Mouse (Mus musculus): Measurements from ENCODE around the gene Zc3hc1.

Gene Zc3hc1

DNA sequence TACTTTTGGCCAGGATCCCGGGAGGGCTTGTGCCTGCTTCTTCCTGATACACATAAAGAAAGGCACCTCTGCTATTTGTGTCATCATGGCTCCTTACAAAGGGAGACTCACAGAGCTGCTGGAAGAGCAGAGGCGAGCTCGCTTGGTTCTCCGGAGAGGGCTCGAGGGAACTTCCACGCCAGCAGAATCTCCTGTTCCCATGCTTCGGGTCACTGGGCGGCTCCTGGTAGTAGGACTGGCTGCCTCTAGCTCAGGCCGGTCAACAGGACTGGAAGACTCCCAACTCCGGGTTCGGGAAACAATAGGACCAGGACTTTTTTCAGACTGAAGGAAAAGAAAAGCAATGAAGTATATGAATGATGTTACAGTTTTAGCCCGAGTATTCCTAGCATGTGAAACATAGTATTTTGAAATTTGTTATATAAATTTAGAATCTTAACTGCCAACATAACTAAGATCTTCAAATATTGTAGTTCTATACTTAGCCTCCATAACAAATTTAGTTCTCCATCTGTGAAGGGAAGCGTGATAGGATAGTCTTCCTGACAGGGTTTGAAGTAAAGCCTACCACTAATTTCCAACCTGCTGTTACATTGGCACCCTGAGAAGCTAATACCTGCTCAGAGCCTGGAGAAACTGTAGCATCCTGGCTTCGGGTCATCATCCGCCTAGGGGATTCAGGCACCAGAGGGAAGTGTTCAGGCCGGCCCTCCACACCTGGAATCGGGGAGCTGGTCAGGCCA, 18.0 kb downstream of the Zc3hc1 start:
- no peak for DNase-seq (ENCODE audit: low spot score)

DNA sequence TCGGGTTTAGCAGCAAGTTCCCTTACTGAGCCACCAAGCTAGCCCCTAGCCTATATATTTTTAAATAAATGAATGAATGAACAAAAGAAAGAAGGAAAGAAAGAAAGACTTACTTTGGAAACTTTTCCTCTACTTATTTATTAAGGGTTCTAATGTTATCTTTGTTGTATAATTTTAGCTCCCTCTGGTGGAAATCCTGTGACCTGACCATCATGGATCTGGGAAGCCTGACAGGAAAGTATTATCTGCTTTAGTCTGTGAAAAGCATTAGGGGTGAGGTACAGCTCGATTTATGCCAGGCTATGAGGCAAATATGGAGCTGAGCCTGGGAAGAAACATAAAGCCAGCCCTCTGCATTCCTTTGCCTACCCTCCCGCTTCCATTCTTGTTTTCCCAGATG, 21.5 kb downstream of the Zc3hc1 start:
- no peak for DNase-seq (ENCODE audit: low spot score)

DNA sequence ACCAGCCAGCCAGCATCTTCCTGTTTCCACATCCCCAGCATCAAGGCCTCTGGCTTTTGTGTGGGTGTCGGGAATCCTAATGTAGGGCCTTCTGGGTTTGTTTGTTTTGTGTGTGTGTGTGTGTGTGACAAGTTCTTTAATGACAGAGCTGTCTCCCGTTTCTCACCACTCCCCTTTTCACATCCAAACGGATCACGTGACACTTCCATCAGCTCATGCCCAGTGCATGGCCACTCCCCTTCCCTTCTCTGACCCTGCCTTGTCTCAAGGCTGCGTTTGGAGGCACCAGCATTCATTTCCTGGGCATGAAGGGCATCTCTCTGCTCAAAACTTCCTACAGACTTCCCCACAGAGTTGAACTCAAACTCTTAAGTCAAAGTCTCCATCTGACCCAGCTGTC, 27.0 kb downstream of the Zc3hc1 start:
- DNase-seq (ENCODE audit: low spot score), result no peak

DNA sequence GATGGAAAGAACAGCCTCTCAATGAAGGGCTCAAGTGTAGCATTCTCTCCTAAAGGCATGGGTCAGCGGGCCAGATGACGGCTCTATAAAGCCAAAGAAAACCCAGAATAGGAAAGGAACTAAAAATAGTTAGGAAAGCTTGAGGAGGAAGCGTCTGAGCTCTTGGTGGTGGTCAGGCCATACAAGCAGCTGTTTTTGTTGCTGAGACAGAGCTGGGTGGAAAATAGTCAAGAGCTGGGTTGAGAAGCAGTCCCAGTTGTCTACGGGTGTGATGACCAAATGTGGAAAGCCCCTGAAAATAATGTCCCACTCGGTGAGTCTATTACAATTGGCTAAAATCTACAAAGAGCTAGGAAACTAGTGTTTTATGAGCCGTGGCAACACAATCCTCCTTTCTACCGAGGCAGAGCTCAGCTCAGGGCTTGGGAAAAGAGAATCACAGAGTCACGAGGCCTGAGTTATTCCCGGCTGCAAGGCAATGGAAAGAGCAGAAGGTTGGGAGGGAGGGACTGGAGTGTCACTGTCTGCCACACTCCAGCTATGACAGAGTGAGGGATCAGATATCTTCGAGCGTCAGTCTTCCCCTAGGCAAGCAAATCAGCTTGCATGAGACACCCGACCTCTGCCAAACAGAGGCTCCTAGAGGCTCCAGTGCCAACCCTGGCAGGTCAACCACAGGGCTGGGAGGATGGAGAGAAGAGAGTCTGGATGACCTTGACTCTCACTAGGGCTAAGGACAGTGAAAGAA, 30.9 kb downstream of the Zc3hc1 start:
- no peak for DNase-seq (ENCODE audit: low spot score)

DNA sequence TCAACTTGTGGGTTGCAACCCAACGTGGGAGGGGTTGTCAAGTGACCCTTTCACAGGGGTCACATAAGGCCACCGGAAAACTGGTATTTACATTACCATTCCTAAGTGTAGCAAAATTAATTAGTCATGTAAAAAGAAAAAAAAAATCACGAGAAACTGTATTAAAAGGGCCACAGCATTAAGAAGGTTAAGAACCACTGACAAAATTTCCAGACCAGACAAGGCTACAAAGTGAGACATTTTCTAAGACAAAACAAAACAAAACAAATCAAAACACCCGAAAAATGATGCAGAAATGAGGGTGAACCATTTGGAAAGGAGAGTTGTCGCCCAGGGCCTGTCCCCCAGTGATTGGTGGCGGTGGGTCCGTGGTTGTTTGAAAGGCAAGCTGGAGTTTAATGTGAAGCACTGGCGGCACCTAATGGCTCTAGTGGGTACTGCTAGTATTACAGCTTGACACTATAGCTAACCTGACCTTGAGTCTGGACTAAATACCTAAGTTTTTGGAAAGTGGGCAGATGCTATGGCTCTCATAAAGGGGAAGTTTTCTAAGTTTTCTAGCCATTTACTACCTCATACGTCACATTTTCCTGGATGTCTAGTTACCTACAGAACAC, 33.2 kb downstream of the Zc3hc1 start:
- peak; percentile 68 for DNase-seq (ENCODE audit: low spot score)

DNA sequence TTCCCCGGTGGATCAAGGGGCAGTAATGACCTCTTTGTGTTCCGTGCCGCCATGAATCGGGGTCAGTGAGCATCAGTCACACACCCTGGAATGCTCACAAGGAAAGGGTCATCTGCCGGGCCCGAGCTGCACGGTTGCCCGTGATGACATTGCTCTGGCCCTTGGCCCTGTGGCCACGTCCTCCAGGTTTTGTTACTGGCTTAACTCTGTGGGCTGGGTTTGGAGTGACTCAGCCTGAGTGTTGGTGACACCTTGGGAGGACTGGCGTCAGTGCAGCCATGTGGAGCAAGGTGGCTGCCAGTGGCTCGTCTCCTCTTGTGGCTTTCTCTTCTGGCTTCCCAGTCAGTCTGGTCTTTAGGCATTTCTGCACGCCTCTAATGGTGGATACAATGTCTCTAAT, 34.1 kb downstream of the Zc3hc1 start:
- DNase-seq (ENCODE audit: low spot score), result no peak

DNA sequence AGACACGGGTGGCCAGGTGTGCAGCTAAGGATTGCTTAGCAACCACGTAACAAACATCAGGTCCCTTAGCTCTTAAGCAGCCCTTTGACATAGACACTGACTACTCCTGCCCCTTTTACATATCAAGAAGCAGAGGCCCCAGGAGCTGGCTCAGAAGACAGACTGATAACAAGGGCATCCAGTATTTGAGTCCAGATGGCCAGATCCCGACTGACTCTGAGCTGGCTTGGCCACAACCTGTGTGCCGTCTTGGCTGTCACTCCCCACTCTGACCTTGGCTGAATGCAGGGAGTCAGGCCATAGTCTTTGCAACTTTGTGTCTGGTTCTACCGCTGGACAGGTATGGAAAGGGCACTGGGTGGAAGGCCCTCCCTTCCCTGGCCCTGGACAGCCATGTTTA, 34.7 kb downstream of the Zc3hc1 start:
- DNase-seq (ENCODE audit: low spot score), result no peak

DNA sequence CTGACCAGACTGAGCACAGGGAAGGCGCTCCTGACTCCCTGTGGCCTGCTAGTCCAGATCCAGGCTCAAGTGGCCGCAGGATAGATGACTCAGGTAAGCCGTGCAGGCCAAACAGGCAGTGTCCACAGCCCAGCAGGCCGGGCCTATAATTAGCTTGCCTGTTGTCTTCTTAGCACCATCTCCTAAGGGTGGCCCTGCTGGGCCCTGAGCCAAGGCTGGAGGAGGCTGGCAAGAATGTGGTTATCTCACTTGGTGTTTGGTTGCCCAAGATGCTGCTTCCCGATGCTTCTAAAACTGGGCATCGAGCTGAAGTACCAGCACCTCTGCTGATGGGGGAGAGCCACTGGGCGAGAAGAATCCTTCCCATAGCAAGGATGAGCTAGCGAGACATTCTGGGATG, 35.1 kb downstream of the Zc3hc1 start:
- no peak for DNase-seq (ENCODE audit: low spot score)

DNA sequence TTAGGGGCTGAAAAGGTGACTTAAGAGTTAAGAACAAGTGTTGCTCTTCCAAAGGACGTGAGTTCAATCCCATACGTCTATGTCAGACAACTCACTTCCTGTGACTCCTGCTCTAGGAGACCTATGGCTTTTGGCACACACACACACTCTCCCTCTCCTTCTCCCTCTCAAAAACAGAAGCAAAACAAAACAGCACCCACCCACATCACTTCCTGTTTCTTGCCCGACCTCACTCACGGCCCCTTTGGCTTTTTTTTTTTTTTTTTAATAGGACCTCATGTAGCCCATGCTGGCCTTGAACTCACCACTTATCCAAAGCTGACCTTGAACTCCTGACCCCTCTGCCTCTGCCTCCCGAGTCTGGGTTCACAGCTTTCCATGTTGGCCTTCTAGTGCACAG, 36.1 kb downstream of the Zc3hc1 start:
- DNase-seq (ENCODE audit: low spot score), result no peak

DNA sequence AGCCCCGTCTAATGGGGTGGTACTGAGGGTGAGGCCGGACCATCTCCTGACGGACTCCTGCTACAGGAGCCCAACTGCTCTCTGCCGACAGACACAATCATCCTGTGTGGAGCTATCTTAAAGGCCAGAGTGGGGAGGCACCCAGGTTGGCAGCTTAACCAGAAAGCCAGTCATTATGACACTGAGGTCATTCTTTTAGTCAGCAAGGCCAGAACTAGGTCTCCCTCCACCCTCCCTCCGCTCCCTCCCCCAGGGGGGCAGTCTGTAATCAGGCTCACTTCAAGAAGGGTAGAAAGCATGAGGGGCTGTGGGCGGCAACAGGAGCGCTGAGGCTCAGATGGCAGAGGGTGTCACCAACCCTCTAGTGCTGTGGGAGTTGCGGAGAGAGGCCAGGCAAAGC, 37.2 kb downstream of the Zc3hc1 start:
- no peak for DNase-seq (ENCODE audit: low spot score)

DNA sequence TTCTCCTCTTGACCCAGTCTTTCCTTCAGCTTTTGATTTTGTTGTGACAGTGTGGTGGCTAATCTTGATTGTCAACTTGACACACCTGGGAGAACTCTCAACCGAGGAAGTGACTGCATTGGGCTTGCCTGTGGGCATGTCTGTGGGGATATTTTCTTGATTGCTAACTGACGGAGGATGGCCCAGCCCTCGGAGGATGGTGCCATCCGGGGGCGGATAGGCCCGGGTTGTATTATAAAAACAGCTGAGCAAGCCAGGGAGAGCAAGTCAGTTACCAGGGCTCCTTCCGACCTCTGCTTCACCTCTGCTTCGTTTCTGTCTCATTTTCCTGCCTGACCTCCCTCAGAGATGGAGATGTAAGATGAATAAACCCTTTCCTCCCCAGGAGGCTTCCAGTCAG, 38.1 kb downstream of the Zc3hc1 start:
- no peak for DNase-seq (ENCODE audit: low spot score)

DNA sequence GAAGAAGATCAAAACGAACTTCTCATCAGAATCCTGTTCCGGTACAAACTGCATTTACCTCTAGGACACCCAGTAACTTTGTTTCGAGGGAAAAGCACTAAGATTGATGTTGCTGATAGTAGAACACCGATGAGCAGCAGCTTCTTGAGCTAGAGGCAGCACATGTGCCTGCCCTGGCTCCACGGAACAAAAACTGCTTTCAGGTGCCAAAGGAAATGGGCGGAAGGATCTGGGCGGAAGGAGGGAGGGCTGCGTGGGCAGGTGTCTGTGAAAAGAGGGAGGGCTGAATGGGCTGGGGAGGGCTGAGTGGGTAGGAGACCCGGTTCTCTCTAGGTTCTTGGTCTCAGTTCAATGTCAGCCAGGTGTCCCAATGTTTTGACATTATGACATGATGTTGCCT, 39.5 kb downstream of the Zc3hc1 start:
- no peak for DNase-seq (ENCODE audit: low spot score)

DNA sequence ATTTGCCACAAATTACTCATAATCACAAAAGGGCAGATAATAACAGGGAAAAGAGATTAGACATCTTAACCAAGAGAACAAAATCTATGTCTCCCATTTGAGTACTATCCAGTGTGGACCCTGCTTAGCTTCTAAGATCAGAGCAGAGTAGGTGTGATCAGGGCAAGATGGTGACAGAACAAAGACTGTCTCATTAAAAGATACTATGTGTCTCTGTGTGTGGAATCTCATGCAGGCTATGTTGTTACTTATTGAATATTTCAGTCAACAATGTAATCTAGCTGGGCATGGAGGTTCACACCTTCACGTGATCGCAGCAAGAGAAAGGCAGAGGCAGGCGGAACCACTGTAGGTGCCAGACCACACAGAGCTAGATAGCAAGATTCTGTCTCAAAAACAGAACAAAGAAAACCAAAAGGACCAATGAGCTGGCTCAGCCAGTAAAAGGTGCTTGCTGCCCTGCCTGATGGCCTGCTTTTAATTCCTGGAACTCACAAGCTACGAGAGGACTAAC, 43.5 kb downstream of the Zc3hc1 start:
- no peak for DNase-seq (ENCODE audit: low spot score)

DNA sequence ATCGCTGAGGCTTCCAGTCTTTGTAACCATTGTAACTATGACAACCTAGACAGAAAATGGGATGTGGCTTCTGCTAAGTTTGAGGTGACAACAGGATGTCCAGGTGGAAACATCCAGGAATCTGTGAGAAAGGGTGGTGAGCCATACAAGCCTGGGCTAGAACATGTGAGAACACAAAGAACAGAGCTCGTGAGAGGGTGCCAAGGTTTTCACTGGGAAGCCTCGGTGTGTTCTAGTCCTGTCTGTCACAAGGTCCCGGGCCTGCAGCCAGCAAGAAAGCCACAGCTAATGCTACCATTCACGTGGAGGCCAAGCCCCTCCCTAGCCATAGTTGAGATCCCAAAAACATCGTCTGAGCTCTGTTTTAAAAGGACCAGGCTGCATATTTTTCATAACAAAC, 44.1 kb downstream of the Zc3hc1 start:
- DNase-seq (ENCODE audit: low spot score), result no peak

DNA sequence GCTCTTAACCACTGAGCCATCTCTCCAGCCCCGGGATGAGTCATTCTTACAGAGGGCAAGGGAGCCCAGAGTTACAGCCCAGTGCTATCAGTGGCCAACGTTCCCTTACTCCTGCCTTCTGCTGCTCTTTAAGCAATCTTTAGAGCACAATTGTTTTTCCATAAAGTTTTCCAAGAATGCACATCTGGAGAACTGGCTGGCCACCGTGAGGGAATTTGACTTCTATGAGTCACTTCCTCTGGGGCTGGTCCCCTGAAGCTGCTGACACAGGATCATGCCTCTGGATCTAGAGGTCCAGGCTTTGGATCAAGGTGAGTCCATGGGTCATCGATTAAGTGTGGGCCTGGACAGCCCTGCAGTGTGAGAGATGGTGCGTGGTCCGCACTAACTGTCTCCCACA, 46.8 kb downstream of the Zc3hc1 start:
- DNase-seq (ENCODE audit: low spot score), result no peak

DNA sequence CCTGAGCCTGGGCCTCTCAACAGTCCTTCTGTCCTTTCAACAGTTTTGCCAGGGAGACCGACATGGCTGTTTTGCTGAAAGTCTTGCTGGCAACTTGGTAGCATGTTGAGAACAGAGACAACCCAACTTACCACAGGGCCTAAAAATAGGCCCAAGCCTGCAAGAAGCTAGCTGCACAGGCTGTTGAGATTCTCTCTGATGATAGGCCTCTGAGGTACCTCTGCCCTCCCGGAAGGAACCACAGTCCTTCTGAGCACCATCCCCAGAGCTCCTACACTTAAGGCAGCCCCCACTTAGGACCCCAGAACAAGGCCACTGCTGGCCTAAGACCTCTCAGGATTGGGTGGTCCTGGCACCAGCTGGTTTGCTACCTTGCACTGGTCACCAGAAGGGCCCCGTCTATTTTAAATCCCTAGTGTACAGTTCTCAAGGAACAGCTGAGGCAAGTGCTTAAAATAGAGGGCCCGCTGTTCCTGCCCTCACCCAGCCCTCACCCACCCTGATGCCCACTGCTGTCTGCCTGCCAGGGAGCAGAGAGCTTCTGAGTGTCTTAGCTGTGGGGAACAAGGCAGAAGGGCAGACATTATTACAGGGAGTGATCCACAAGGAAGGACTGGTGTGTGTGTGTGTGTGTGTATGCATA, 50.5 kb downstream of the Zc3hc1 start:
- DNase-seq (ENCODE audit: low spot score), result no peak

DNA sequence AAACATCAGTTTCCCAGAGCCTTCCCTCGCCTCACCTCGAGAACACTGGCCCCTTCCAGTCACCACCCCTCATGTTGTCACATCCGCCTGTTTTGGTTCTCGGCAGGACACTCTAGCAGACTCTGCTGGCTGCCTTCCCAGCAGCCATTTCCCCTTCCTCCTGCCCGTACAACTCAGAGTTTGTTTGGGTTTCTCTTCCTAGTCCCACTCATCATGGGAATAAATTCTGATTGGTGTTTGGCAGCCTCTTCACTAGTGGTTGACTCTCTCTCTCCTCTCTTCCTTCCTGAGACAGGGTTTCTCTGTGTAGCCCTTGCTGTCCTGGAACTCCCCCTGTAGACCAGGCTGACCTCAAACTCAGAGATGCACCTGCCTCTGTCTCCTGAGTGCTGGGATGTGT, 53.9 kb downstream of the Zc3hc1 start:
- DNase-seq (ENCODE audit: low spot score), result peak; percentile 38

DNA sequence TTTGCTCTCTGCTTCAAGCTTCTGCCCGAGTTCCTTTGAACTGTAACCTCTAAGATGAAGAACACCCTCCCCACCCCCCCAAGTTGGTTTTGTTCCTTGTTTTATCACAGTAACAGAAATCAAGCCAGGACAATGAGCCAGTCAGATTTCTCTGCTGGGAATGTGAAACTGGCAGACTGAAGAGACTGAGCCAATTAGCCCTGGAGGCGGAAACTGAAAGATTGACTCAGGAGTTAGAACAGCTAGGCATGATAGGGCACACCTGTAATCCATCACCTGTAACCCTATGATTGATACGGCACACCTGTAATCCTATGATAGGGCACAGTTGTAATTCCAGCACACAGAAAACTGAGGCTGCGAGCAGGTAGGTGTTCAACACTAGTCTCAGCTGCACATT, 58.6 kb downstream of the Zc3hc1 start:
- no peak for DNase-seq (ENCODE audit: low spot score)

DNA sequence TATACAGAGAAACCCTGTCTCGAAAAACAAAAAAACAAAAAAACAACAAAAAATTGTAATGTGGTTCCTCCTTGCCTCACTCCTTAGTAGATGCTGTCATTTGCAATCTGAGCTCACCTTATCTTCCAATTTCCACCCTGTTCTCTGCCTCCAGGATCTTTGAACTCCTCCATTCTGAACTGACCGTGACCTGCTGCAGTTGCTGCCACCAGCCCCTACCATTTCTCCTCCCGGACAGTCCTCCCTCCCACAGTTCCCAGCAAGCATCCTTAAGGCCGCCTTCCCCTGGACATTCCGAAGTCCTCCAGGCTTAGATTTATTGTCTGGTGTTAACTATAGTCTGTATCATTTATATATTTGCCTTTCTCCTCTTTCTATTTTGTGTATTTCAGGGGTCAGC, 60.1 kb downstream of the Zc3hc1 start:
- DNase-seq (ENCODE audit: low spot score), result no peak

DNA sequence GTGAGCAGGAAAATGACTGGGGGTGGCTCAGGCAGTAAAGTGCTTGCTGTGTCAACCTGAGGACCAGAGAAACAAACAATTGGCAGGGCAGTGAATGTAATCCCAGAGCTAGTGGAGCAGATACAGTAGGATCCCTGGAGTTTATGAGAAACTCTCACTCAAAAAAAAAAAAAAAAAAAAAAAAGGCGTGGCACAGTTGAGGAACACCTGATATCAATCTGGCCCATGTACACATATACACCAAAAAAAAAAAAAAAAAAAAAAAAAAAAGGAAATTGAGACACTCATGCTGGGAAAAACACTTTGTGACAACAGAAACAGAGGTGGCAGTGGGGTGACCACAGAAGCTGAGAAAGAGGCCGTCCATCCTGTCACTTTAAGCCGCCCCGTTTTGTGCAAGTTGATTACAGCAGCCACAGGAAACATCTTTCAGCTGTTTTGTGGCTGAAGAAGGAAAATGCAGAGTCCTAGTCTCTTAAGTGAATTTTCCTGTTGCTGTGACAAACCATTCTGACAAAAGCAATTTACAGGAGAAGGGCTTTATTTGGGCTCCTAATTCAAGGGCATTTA, 64.8 kb downstream of the Zc3hc1 start:
- DNase-seq (ENCODE audit: low spot score), result no peak

DNA sequence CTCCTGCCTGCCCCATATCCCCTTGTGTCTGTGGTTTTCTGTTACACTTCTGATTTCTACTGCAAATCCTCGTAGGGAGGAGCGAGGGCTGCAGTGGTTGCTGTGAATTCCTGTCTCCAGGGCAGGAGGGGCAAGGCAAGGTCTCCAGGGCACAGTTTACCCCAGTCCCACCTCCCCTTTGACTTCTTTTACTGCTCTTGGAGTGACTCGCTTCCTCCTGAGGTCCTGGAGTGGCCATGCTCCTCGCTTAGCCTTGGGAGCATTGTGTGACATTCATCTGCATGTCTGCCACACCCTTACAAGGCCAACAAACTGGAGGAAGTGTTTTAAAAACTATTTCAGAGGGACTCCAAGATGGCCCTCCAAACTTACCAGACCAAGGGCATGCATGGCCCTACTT, 69.8 kb downstream of the Zc3hc1 start:
- DNase-seq (ENCODE audit: low spot score), result no peak

DNA sequence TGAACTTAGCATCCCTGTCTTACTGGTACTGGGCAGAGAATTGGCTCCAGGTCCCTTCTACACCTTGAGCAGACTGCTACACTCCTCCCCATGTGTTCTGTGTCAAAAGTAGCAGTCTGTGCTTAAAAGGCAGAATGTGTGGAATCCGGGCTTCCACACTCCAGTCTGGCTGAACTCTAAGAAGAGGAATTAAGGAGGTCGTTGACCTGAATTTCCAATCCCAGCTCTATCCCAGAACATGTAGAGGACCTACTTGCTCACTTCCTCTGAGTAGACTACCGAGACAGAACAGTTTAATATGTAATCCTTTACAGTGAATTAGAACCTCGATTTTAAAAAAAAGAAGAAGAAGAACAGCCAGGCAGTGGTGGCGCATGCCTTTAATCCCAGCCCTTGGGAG, 71.6 kb downstream of the Zc3hc1 start:
- DNase-seq (ENCODE audit: low spot score), result no peak
